Mouse (Mus musculus): ENCODE measurements around the gene Gm28308. TPM values are rescaled to one million over a fixed set of nuclear protein-coding genes. Genes with fewer than 3 reads are reported as not detected.
A peak's percentile ranks its signal among the peaks of the same experiment; 100 is the strongest.

Gm28308 gene
- polyA plus RNA-seq, 1 experiment from 2014 or later, result not detected

- Histone ChIP-seq H3K4me1 (ENCODE audit: insufficient read depth, low read depth, low read length) (no peaks in the 10 kb centered on the region), H3K27me3 (replicated peaks; ENCODE audit: insufficient read depth, low read length) (0 out of 2 replicates have a peak, but pooled peaks cover 4% of the 10 kb centered on the region)
- WGBS, result 28% methylated on average over 5 of the region's 5 CpGs
These were observed 97.2 kb downstream of the Gm28308 start for GRCm38 (mm10) chr6:52115899-52116298.

More at GRCm38 (mm10) chr6:52115899-52116298, 97.2 kb downstream of the Gm28308 start:
- H3K27ac ChIP-seq (ENCODE audit: low read length), result no peak overlapping the region
- TF ChIP-seq EP300 (IDR thresholded peaks at IDR 0.05) (no peak), CTCF (IDR thresholded peaks at IDR 0.05) (no peak)
- H3K9me3 ChIP-seq (ENCODE audit: low read length), result no peaks in the 10 kb centered on the region
- DNase-seq (ENCODE audit: low spot score) (no peak), ATAC-seq (no peak)
- H3K4me3 ChIP-seq (ENCODE audit: low read depth, low read length), result no peak overlapping the region
- H3K36me3 ChIP-seq (ENCODE audit: insufficient read depth, low read length), result no peaks in the 10 kb centered on the region
- H3K9ac ChIP-seq (replicated peaks; ENCODE audit: low read depth), result no peak overlapping the region
- no peak overlapping the region for H3K4me2 ChIP-seq (replicated peaks; ENCODE audit: low read depth, low read length)

MicroRNAs encoded within 50 kb of the gene (microRNA counts, 519-probe panel; counts per million panel counts)
- microRNA mmu-miR-196b, result not detected

Small RNA genes within 50 kb of the gene (microRNA-seq; reads per million reads assigned to microRNA genes)
- gene Mir196b, result 9.5 reads per million, percentile 22 among the genes with 10 or more reads in this experiment

Other genes starting within 250 kb of the Gm28308 start
- gene Skap2, start 200.8 kb downstream of the Gm28308 start, polyA plus RNA-seq (2015; fragmentation: Nextera tagmentation; extraction: Ambion mirVana), result 78.5 and 82.9 TPM in 2 replicates
- 0.65 and 1.0 TPM in 2 replicates for gene Hoxa1, start 55.0 kb downstream of the Gm28308 start, polyA plus RNA-seq (2015; fragmentation: Nextera tagmentation; extraction: Ambion mirVana)
- gene Hoxa2, start 48.5 kb downstream of the Gm28308 start, polyA plus RNA-seq (2015; fragmentation: Nextera tagmentation; extraction: Ambion mirVana), result 7.2 and 8.2 TPM in 2 replicates
- gene 5730596B20Rik, start 35.8 kb downstream of the Gm28308 start, polyA plus RNA-seq (2015; fragmentation: Nextera tagmentation; extraction: Ambion mirVana), result 1.5 and 1.6 TPM in 2 replicates
- 3.7 and 3.9 TPM in 2 replicates for gene Hoxa4, start 21.6 kb downstream of the Gm28308 start, polyA plus RNA-seq (2015; fragmentation: Nextera tagmentation; extraction: Ambion mirVana)
- gene Hoxa5, start 8.8 kb downstream of the Gm28308 start, polyA plus RNA-seq (2015; fragmentation: Nextera tagmentation; extraction: Ambion mirVana), result 39.7 and 40.3 TPM in 2 replicates
- 0.95 and 1.1 TPM in 2 replicates for gene Hoxa6, start 4.6 kb downstream of the Gm28308 start, polyA plus RNA-seq (2015; fragmentation: Nextera tagmentation; extraction: Ambion mirVana)
- 4.3 and 4.8 TPM in 2 replicates for gene Hoxa3, start within 50 bp of the Gm28308 start, polyA plus RNA-seq (2015; fragmentation: Nextera tagmentation; extraction: Ambion mirVana)
- 7.5 and 8.7 TPM in 2 replicates for gene Hoxa7, start 8.5 kb upstream of the Gm28308 start, polyA plus RNA-seq (2015; fragmentation: Nextera tagmentation; extraction: Ambion mirVana)
- gene Hoxa9, start 17.8 kb upstream of the Gm28308 start, polyA plus RNA-seq (2015; fragmentation: Nextera tagmentation; extraction: Ambion mirVana), result 0.06 and 0.07 TPM in 2 replicates
- not detected in 2 replicates for gene Hoxa10, start 27.5 kb upstream of the Gm28308 start, polyA plus RNA-seq (2015; fragmentation: Nextera tagmentation; extraction: Ambion mirVana)
- gene Hoxa11, start 32.5 kb upstream of the Gm28308 start, polyA plus RNA-seq (2015; fragmentation: Nextera tagmentation; extraction: Ambion mirVana), result not detected in 2 replicates
- gene Hoxa13, start 47.5 kb upstream of the Gm28308 start, polyA plus RNA-seq (2015; fragmentation: Nextera tagmentation; extraction: Ambion mirVana), result 0.12 TPM in 1 of 2 replicates, not detected in the other
- not detected in 2 replicates for gene Evx1, start 100.2 kb upstream of the Gm28308 start, polyA plus RNA-seq (2015; fragmentation: Nextera tagmentation; extraction: Ambion mirVana)

Measured in lung, postnatal 0 days (tissue).